Mouse (Mus musculus) cerebellum, postnatal 14 days (tissue): Measurements from ENCODE around the gene Meis1.

Experiments
- DNase-seq, 2 experiments: peaks; one replicate each; pipeline ENCODE4 v3.0.0; 2021; ENCODE audit warnings: mixed read lengths in 2 of 2

The Meis1 gene

DNA sequence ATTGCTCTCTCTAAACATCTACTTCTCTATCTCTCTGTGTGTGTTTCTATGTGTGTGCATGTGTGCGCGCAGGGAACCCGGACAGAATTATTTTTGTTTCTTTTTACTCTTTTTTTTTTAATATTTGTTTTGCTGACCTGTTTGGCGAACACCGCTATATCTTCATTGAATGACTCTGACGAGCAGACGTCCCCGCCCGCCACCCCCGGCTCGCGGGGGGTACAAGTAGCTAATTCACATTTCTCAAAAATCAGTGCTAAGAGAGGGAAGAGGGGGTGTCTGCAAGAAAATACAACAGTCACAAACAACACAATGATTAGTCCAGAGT, 4.7 kb downstream of the Meis1 start:
- no peak for DNase-seq

DNA sequence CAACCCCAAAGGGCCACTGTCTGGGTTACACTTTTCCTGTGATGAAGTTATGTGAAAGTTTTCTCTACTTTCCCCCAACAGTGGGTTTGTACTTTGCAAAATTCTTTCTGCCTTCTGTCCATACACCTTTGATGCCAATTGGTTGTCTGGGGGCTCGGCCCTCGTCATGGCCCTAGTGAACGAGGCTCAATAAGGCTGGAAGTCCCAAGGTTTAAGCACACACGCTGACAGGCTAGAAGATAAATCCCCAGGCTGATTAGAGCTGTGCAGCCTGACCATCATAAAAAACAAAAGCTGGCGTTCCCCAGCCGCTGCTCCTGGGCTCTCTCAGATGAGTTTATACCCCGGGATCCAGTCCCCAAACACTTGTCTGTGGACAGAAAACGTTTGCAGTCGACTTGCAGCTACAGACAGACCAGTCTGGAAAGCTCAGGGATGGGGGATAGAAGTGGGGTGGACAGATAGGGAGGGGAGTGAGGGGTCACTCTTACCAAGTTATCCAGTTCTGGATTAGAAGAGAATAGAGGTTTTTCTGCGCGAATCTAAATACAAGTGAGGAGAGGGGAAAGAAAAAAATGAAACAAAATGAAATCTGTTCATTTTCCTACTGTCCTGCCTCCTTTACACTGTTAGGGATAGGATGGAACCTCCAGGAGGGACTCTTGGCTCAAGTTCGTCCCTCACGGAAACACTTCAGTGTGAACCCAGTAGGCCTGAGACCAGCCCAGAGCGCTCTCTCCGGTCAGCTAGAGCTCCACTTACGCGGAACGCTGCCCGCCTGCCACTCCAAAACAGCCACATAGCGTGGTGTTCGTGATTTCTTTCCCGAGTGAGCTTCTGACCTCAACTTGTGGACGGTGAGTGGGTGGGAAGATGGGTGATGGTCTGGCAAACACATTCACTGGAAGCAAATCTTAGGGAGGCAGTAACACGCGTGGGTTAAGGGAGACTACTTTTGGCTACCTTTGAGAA, 5.4 kb downstream of the Meis1 start:
- DNase-seq = peak; percentile 72 to 73

DNA sequence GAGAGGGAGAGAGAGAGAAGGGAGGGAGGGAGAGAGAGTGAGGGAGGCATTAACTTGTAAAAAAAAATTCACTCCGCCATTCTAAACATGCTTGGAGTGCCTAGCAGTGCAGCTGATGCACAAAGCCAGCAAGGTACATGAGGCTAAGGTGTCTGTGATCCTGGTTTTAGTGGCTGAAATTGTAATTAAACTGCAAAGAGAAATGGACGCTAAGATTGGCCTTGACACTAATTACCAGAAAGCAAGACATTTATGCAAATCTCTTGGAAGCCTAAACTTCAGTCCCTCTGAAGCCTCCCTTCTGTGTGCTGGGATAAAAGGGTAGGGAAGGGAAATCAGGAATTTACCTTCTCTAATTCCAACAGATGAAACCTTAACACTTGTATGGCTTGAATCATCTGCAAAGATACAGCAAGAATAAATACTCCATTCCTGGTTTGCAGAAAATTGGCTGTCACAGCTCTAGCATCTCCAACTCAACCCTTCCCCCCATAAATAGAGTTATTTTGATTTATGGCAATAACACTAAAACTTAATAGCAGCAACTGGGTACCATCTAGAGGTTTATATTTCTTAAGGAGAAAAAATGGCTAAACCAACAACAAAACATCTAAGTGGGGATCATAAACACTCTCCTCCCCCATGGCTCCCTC, 6.2 kb downstream of the Meis1 start:
- DNase-seq = peak in 1 of 2 experiments; percentile 44

DNA sequence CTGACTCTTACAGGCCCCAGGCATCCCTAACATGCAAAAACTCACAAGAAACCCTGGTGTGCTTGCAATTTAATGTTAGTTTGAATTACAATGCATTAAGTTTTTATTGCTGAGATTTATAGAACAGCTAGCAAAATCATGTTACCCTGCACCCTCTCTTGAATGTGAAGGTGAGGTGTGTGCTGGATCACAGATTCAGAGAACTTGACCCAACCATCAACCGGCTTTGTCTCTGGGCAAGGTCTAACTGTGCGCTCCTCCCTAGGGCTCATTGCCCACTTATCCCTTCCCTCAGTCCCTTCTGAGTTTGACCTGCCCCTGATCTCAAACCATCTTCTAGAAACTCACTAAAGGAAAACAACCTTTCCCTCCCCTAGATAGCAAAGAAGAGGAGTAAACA, 6.8 kb downstream of the Meis1 start:
- peak in 1 of 2 experiments; percentile 61 for DNase-seq

DNA sequence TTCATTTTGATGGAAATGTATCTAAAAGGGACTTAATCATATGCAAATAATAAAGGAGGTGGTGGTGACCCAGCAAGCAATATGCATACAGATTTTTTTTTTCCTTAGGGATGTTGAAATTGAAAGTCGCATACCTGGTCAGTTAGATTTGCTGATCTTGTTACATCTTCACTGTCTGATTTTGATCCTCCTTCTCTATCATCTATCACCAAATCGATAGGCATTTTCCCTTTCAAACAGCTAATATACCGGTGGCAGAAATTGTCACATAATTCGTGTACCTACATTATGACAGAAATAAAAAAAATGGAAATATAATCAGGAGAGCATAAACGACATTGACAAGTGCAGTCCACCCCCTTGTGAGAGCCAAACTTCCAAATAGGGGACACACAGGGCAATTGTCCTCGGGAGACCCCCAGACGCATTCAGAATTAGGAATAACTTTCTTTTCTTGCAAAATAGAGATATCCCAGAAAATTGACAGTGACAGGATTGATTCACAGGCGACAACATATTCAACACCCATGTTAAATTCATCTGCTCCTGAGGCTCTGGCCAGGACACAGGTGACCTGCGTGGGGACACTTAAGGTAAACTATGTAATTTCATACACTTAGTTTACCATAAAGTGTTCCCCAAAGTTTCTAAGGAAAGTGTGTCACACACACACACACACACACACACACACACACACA, 7.5 kb downstream of the Meis1 start:
- peak in 1 of 2 experiments; percentile 56 for DNase-seq

DNA sequence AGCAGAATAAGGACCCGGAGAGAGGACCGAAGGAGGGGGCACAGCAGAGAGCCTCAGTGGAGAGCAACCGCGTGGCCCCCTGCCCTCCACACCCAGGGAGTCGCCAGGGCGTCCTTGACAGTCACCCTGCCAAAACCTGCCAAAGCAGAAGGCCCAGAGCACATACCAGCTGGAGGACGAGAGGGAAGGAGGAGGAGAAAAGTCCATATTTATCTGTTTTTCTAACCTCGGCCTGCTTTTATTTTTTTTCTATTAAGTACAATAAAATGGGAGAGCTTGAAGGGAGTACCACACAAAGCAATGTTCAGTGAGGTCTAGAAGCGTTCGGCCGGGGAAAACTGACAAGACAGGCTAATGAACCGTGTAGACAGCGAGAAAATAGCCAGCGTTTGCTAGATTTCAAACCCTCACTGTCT, 8.4 kb downstream of the Meis1 start:
- DNase-seq = peak; percentile 60 to 75

DNA sequence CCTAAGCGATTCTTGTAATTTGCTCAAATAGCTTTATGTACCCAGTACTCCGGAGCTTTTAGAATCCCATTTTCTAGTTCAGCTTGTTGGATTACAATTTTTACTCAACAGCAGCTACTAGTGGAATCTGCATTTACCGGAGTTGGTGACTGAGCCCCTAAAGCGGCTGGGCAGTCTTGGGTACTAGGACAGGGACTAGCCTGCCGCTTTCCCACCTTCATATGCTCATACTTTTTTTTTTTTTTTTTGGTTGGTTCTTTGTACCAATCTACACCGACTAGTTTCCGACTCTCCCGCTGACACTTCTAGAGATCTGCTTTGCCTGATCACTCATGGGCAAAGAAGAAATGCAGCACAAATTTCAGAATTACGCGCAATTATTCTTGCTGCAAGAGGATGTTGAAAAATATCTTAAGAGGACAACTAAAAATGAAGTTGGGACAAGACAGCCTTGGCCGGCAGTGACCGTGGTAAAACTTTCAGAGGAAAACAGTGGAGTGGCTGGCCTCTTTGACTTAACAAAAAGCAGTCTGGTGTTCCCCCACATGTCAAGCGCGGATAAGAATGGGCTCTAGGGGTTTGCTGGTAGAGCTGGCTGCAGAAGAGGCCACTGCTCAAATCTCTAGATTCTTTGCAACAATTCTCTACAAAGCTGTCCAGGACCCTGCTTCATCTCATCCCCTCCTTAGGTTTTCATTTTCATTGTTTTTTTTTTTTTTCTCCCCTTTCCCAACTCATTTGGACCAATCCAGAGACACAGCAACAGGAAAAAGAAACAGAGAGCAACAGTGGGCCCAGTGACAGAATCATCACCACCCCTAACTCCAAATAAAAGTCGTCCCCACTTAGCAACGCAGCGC, 9.0 kb downstream of the Meis1 start:
- DNase-seq = peak in 1 of 2 experiments; percentile 54

DNA sequence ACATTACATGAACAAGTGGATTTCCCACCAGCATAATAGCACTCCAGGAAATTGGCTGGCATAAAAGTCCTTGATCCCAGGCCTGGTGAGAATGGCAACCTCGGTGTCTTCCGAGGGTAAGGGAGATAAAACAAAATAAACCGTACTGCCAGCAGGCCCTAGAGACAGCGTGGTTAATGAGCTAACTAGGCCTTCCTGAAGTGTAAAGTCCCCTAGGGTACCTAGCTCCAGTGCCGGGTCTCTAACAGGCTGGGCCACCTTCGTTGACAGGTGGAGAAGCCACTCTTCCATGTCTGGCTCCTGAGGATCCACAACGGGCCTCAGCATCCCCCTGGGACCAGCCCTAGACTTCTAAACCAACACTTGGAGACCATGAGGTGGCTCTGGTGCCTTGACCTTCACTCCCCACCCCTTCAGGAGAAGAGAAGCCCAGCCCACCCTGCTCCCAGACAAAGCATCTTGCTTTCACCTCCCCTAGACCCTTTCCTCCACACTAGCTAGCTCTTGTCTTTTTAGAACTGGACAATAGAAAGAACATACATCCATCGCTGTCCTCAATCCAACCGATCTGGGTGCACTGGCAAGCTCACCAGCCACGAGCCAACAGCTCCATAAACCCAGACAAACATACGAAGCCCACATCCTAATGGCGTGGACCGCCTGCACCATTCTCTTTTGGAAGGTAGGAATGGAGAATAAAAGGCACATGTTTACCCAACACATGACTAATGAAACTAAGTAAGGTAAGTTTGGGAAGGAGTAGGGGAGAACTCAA, 10.0 kb downstream of the Meis1 start:
- DNase-seq = peak; percentile 53 to 62

DNA sequence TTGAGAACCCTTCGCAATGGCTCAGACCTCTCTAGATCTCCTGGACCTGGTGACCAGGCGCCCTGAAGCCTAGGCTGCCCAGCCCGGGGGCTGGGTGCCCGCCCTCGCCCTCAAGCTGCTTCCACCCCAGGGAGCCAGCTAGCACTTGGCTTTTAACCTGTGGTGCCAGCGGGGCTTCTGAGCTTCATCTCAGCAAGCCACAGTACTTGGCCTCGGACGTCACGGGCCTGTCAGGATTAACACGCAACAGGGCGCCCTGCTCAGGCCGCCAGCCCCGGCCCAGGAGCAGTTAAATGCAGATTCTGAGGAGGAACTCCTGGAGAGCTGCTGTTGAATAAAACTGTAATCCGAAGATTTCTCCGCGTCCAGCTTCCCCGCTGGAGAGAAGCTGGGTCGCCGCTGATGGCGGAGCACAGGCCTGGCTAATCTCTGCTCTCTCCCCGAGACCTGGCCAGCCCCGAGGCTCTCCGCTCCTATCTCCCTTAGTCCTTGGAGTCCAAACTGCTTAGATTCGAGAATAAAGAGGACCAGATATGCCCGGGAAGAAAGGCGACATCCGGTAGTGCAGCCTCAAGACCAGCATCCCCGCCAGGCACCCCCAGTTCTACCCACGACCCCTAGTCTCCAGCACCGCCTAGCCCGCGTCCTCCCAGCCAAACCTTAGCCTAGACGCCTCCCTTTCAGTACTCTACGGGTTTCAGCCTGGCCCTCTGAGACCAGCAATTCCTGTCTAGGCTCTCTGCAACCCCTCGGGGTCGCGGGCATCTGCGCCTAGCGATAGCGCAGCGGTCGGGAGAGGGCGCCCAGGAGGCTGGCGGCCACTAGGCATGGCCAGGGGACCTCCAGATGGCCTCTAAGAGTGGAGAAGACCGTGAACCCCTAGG, 11.0 kb downstream of the Meis1 start:
- DNase-seq = peak; percentile 63 to 80

DNA sequence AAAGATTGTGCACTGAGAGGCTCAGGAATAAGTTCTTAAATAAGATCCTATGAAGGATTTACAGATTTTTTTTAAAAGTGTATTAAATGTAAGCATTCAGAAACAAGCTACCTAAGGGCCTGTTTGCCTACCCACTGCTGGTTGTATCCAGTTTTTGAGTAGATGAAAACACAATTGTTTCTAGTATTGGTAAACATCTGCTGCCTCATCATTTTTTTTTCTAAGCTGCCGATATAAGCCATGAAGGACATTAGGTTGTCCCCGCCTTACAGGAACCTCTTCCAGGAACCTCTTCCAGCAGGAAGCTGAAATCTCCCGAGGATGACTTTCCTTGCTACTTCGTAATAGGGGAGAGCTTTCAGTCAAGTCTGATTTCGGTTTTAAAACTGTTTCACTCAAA, 11.7 kb downstream of the Meis1 start:
- no peak for DNase-seq

DNA sequence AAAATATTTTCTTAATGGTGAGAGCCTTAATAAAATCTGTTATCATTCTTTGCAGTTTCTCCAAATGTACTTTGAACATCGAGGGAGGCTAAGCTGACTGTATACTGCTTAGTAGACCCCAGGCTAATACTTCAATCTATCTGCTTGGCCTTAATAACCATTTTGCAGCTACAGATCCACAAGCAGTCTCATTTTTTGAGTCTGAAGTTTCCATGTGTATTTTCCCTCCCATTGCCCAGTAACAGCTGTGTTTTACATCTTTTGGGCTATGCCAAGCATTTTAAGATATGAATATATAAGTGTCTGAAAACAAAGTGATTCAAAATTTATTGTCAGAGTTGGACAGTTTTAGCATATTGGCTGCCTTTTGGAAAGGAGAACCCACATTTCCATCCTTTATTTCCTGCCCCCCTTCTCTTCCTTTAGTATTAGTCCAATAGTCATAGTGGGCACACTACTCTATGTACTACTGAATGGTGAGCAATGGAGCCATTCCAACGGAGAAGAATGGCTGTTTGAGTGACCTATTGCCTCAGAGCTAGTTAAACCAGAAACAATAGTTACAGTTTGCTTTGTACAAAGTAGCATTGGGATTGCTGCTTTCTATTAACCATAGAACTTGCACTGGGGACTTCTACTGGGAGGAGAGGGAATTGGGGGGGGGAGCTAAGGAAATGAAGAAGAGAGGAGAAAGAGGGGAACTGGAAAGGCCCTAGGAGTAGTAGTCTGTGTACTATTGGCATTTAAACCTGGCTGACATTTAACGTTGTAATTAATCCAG, 12.7 kb downstream of the Meis1 start:
- DNase-seq = no peak

DNA sequence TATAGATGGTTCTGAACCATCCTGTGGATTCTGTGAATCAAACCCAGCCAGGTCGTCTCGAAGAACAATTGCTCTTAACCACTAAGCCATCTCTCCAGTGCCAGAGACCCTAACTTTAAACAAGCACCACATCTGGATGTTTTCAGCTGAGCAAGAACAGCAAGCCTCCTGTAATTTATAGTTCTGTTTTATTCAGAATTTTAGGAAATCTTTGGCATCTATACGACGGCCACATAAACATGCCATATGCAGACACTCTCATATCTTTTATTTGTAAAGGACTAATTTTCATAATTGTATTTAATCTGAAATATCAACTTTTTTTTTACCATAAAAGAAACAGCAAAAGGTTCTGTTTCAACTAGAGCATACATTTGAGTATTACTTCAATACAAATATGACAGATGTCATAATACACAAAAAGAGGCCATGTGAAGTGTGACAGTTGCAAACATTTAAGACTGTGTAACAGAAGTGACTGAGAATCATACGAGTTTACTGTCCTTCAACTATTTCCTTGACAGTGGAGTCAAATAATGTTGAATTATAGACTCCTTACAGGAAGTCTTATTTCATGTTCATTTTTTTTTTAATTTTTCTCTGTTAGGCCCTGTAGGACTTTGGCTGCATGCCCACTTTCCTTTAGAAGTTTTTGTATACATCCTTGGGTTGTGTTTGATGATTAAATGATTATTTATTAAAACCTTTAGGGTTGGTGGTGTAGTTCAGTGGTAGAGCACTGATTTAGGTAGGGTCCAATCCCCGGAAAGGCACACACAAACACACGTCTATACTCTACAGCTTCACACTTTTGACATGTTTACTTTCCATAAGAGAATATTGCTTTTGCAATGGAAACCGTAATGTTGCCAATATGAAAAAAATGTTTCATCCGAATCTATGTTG, 13.5 kb downstream of the Meis1 start:
- DNase-seq = no peak

DNA sequence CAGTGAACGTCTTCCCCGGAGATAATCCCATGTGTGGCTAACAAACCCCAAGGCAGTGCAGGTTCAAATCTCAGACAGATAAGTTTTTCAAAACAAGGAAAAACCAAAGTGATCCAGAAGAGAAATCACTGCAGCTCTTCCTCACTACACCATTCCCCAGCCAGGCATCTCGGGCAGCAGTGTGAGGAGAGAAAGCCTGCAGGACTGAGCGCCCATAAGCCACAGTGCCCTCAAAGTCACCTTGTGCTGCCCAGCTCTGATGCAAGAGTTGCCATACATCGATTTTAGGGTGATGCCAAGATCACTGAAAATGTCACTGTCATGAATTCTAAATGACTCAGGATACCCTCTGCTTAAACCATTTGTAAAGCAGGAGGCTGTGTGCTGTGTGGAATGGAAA, 15.7 kb downstream of the Meis1 start:
- DNase-seq = no peak

DNA sequence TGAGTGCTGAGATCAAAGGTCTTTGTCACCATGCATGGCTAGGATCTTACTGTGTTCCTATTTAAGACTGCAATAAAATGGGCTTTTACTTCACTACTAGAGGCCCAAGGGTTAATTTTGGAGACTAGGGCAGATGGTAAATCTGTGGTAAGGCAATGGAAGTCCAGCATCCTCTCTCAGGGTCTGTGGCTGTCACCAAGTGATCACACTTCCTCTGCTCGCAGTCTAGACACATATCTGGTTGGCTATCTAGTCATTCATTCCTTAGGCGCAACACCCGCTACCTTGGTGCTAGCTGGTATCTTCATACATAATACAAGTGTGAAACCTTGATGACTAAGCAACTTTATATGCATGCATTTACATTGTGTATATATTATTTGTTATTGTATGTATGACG, 22.0 kb downstream of the Meis1 start:
- DNase-seq = no peak

DNA sequence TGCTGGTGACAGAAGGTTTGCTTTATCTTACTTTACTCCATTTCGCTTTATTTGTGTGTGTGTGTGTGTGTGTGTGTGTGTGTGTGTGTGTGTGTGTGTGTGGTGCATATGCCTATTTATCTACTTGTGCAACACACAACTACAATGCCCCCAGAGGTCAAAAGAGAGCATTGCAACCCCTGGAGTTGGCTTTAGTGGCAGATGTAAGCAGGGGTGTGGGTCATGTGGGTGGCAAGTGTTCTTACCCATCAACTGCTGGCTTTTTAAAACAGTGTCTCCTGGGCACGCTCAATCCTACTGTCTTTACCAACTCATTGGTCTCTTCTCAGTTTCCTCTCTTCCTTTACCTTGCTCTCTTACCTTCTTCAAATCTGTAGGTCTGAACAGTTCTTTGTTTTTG, 22.5 kb downstream of the Meis1 start:
- DNase-seq = peak in 1 of 2 experiments; percentile 30

DNA sequence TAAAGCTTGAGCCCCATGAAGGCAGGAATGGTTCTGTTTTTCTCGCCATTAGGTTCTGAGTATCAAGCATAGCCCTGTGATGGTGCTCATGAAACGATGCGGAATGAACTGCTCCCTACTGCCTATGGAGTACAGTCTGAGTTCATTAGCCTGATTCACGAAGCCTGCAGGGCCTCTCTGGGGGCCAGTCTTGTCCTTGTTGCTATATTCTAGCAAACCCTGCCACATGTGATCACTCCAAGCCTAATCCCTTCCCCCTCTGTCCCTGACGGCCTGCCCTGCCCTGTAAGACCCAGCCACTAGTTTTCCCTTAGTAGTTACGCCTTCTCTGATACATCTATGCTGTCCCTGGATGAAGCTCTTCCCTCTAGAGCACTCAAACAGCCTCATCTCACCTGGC, 26.0 kb downstream of the Meis1 start:
- no peak for DNase-seq

DNA sequence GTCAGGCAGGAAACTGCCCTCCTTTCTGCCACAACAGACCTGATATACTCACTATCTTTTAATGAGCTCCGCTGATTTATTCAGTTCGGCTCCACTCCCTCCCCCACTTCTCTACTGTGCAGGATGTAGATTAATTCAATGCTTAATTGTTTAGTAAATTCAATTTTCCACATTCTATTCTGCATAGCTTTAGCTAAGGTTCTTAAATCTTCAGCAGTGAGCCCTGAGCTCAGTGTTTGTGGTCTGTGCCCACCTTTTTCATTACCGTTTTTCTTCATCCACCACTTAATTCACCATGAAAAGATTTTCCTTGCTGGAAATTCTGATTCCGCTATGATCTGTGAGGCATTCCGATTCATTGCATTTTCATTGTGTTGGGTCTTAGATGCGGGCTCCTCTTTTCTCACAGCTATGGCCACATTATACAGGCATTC, 28.5 kb downstream of the Meis1 start:
- no peak for DNase-seq

DNA sequence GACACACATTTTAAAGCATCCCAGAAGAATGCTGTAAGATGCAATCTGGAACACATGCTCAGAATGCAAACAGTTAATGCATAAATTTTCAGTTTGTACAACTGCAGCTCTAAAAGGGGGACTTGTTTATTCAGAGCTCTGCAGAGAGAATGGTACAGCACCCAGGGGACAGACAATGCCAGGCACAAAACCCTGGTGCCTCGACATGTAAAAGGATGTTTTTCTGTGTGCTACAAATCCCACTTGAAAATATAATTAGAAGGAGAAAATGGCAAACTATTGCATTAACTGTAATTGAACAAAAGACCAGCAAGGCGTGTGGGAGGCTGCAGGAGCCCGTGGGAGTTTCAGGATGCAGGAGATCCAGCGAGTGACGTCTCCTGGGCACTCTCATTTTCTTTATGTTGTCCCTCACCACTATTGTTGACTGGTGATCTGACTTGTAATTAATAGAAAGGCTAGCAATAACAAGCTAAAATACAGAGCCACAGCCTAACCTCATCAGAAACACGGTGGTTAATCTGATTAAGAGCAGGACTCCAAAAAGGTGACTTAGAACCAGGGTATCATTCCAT, 29.0 kb downstream of the Meis1 start:
- no peak for DNase-seq
